In the genomic region with DNA sequence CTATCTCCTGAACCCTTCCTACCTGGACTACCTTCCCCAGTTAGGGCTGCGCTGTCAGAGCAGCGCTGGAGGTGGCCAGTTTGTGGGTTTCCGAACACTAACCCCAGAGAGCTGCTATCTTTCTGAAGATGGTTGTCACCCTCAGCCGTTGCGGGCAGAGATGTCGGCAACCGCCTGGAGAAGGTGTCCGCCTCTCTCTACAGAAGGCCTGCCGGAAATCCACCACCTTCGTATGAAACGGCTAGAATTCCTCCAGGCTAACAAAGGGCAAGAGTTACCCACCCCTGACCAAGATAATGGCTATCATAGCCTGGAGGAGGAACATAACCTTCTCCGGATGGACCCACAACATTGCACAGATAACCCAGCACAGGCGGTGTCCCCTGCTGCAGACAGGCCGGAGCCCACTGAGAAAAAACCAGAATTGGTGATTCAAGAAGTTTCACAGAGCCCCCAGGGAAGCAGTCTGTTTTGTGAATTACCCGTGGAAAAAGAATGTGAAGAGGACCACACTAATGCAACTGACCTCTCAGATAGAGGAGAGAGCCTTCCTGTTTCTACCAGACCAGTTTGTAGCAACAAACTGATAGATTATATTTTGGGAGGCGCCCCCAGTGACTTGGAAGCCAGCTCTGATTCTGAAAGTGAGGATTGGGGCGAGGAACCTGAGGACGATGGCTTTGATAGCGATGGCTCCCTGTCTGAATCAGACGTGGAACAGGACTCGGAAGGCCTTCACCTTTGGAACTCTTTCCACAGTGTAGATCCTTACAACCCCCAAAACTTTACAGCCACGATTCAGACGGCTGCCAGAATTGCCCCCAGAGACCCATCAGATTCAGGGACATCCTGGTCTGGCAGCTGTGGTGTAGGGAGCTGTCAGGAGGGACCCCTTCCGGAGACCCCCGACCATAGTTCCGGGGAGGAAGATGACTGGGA, we compare ENCODE assay signal across 8 mouse cellular contexts. TPM values are rescaled to one million over a fixed set of nuclear protein-coding genes. Genes with fewer than 3 reads are reported as not detected.
DNase-seq lines count a peak whose midpoint lies in the region; ATAC-seq and TF ChIP-seq lines count a peak whose summit lies in the region.

No protein-coding gene starts in this region.

- no peak for TF ChIP-seq EP300 in lung, postnatal 0 days (IDR thresholded peaks at IDR 0.05)

- peak; percentile 21 for DNase-seq in lung, postnatal 0 days (ENCODE audit: low spot score)
- DNase-seq in lung, adult 18-20 months, result no peak
- no peak for DNase-seq in embryonic facial prominence, embryonic 10.5 days (ENCODE audit: low spot score)
- DNase-seq in thymus, postnatal 25 days, result peak; percentile 34
- no peak for DNase-seq in adipocyte (ENCODE audit: low spot score)
- no peak for DNase-seq in layer of hippocampus, adult 9-10 months (ENCODE audit: low spot score)

- no peak for TF ChIP-seq CTCF in lung, postnatal 0 days (IDR thresholded peaks at IDR 0.05)

- no peak for ATAC-seq in lung, postnatal 0 days
- no peak for ATAC-seq in hindbrain, embryonic 12.5 days (ENCODE audit: low FRiP score)

- peak overlapping the region; percentile 99 for H3K27ac ChIP-seq in lung, postnatal 0 days (ENCODE audit: low read length)
- H3K27ac ChIP-seq in embryonic facial prominence, embryonic 10.5 days (replicated peaks), result peak overlapping the region; percentile 97
- H3K27ac ChIP-seq in hindbrain, embryonic 12.5 days, result no peak overlapping the region
- H3K27ac ChIP-seq in macrophage, result peak overlapping the region; percentile 92

- H3K9ac ChIP-seq in lung, postnatal 0 days (replicated peaks; ENCODE audit: low read depth), result peak overlapping the region; percentile 97
- peak overlapping the region; percentile 96 for H3K9ac ChIP-seq in hindbrain, embryonic 12.5 days

- 3% methylated on average over 26 of the region's 26 CpGs for WGBS in lung, postnatal 0 days
- 18% methylated on average over 26 of the region's 26 CpGs for WGBS in embryonic facial prominence, embryonic 10.5 days
- WGBS in hindbrain, embryonic 12.5 days, result 12% methylated on average over 26 of the region's 26 CpGs
- WGBS in macrophage (ENCODE audit: missing documents), result 2% methylated on average over 26 of the region's 26 CpGs

- no peaks in the 10 kb centered on the region for H3K9me3 ChIP-seq in lung, postnatal 0 days (ENCODE audit: low read length)
- no peaks in the 10 kb centered on the region for H3K9me3 ChIP-seq in embryonic facial prominence, embryonic 10.5 days
- H3K9me3 ChIP-seq in hindbrain, embryonic 12.5 days (replicated peaks), result no peaks in the 10 kb centered on the region

- peak overlapping the region; percentile 85 for H3K4me2 ChIP-seq in lung, postnatal 0 days (replicated peaks; ENCODE audit: low read depth, low read length)
- peak overlapping the region; percentile 99 for H3K4me2 ChIP-seq in hindbrain, embryonic 12.5 days (replicated peaks)

- H3K36me3 ChIP-seq in lung, postnatal 0 days (ENCODE audit: insufficient read depth, low read length), result peaks cover 8% of the 10 kb centered on the region; the same call in 1 of the 2 replicates
- H3K36me3 ChIP-seq in embryonic facial prominence, embryonic 10.5 days (replicated peaks), result peaks cover 52% of the 10 kb centered on the region
- peaks cover 12% of the 10 kb centered on the region for H3K36me3 ChIP-seq in hindbrain, embryonic 12.5 days
- H3K36me3 ChIP-seq in macrophage (ENCODE audit: inconsistent target), result peaks cover 13% of the 10 kb centered on the region; the same call in 1 of the 2 replicates

- peaks cover 63% of the 10 kb centered on the region for H3K79me2 ChIP-seq in macrophage (ENCODE audit: inconsistent target)

- no peaks in the 10 kb centered on the region for H3K27me3 ChIP-seq in lung, postnatal 0 days (replicated peaks; ENCODE audit: insufficient read depth, low read length)
- H3K27me3 ChIP-seq in embryonic facial prominence, embryonic 10.5 days (replicated peaks; ENCODE audit: low read depth, poor library complexity, severe bottlenecking), result no peaks in the 10 kb centered on the region
- H3K27me3 ChIP-seq in hindbrain, embryonic 12.5 days, result no peaks in the 10 kb centered on the region

- H3K4me3 ChIP-seq in lung, postnatal 0 days (ENCODE audit: low read depth, low read length), result peak overlapping the region; percentile 88
- peak overlapping the region; percentile 78 for H3K4me3 ChIP-seq in embryonic facial prominence, embryonic 10.5 days
- H3K4me3 ChIP-seq in hindbrain, embryonic 12.5 days, result peak overlapping the region; percentile 97
- H3K4me3 ChIP-seq in macrophage (ENCODE audit: inconsistent target), result peak overlapping the region; percentile 97

- peaks cover 9% of the 10 kb centered on the region; the same call in 1 of the 2 replicates for H3K4me1 ChIP-seq in lung, postnatal 0 days (ENCODE audit: insufficient read depth, low read depth, low read length)
- H3K4me1 ChIP-seq in embryonic facial prominence, embryonic 10.5 days, result peaks cover 54% of the 10 kb centered on the region
- H3K4me1 ChIP-seq in hindbrain, embryonic 12.5 days, result peaks cover 52% of the 10 kb centered on the region

RNA-seq across cellular contexts. Expression of a gene that starts 1.7 kb away (rescaled TPM):
- 19.5 and 20.0 TPM in 2 replicates for polyA plus RNA-seq in lung, postnatal 0 days (2015; fragmentation: Nextera tagmentation; extraction: Ambion mirVana)
- polyA plus RNA-seq in embryonic facial prominence, embryonic 10.5 days (2016; fragmentation: Nextera tagmentation; extraction: Ambion mirVana), result 49.4 and 57.3 TPM in 2 replicates
- 49.1 and 53.4 TPM in 2 replicates for polyA plus RNA-seq in hindbrain, embryonic 12.5 days (2016; fragmentation: Nextera tagmentation; extraction: Ambion mirVana)
- total RNA-seq in macrophage (2018; cell fraction: chromatin; rRNA removed), result 100 to 1,000 TPM in 6 of 26 experiments, 10 to 100 TPM in 20; 28.2 to 162 (median 79.5) TPM
- total RNA-seq in macrophage (2018; cell fraction: cytosol; rRNA removed), result 100 to 1,000 TPM in 3 of 26 experiments, 10 to 100 TPM in 23; 50.0 to 199 (median 78.2) TPM
- total RNA-seq in macrophage (2018; cell fraction: nucleus; rRNA removed), result 100 to 1,000 TPM in 16 of 26 experiments, 10 to 100 TPM in 10; 43.6 to 286 (median 150) TPM
- polyA plus RNA-seq in macrophage (2018), result 26.8 to 38.2 TPM (median 32.7 TPM) in 3 replicates

RNA-seq across cellular contexts. Expression of a gene that starts 31.4 kb away (rescaled TPM):
- polyA plus RNA-seq in lung, postnatal 0 days (2015; fragmentation: Nextera tagmentation; extraction: Ambion mirVana), result 3.2 and 5.0 TPM in 2 replicates
- polyA plus RNA-seq in embryonic facial prominence, embryonic 10.5 days (2016; fragmentation: Nextera tagmentation; extraction: Ambion mirVana), result 3.4 and 3.7 TPM in 2 replicates
- 25.8 and 29.1 TPM in 2 replicates for polyA plus RNA-seq in hindbrain, embryonic 12.5 days (2016; fragmentation: Nextera tagmentation; extraction: Ambion mirVana)
- 1 to 10 TPM in 4 of 26 experiments, under 1 TPM in 9, not detected in 13; 0.15 to 4.0 (median 0.74) TPM for total RNA-seq in macrophage (2018; cell fraction: chromatin; rRNA removed)
- under 1 TPM in 15 of 26 experiments, not detected in 11; 0.03 to 0.26 (median 0.09) TPM for total RNA-seq in macrophage (2018; cell fraction: cytosol; rRNA removed)
- 1 to 10 TPM in 2 of 26 experiments, under 1 TPM in 8, not detected in 16; 0.16 to 2.6 (median 0.42) TPM for total RNA-seq in macrophage (2018; cell fraction: nucleus; rRNA removed)
- polyA plus RNA-seq in macrophage (2018), result not detected in 3 replicates

Comparison
In these comparisons a context has a peak if more than half of its experiments do, and no peak if none do; other contexts are left out.
1. DNase-seq: peak in lung, postnatal 0 days (single experiment) and thymus, postnatal 25 days (single experiment); none in lung, adult 18-20 months (0 of 2), embryonic facial prominence, embryonic 10.5 days (single experiment), adipocyte (single experiment) and layer of hippocampus, adult 9-10 months (single experiment).
2. Peak in every context shown above with its lines, with median percentiles within 50 percentile points of each other: H3K4me3 ChIP-seq.